Mouse (Mus musculus): ENCODE measurements around the gene Traf3ip3. TPM values are rescaled to one million over a fixed set of nuclear protein-coding genes. Genes with fewer than 3 reads are reported as not detected.

Gene Traf3ip3
- polyA plus RNA-seq, 1 experiment from 2014 or later, result 1.9 TPM

GRCm38 (mm10) chr1:193149231-193149630 is 52.3 kb downstream of the Traf3ip3 start:
- H3K4me3 ChIP-seq, result no peak overlapping the region
- H3K4me1 ChIP-seq, result peaks cover 22% of the 10 kb centered on the region
- 48% methylated on average over 3 of the region's 3 CpGs for WGBS
- no peaks in the 10 kb centered on the region for H3K36me3 ChIP-seq
- peaks cover 54% of the 10 kb centered on the region for H3K27me3 ChIP-seq (ENCODE audit: insufficient read depth, poor library complexity, severe bottlenecking)
- no peaks in the 10 kb centered on the region for H3K9me3 ChIP-seq
- H3K27ac ChIP-seq, result no peak overlapping the region; the same call in 1 of the 2 replicates
- DNase-seq (ENCODE audit: low spot score), result no peak

- peaks cover 5% of the 10 kb centered on the region; the same call in 1 of the 2 replicates for H3K4me1 ChIP-seq
- no peaks in the 10 kb centered on the region for H3K36me3 ChIP-seq
- 73% methylated on average over 1 of the region's 1 CpGs for WGBS
- H3K27ac ChIP-seq, result no peak overlapping the region
- no peak overlapping the region for H3K4me3 ChIP-seq
- H3K27me3 ChIP-seq (ENCODE audit: insufficient read depth, poor library complexity, severe bottlenecking), result peaks cover 26% of the 10 kb centered on the region
- DNase-seq (ENCODE audit: low spot score), result no peak
- H3K9me3 ChIP-seq, result no peaks in the 10 kb centered on the region
These were observed 55.1 kb downstream of the Traf3ip3 start for GRCm38 (mm10) chr1:193146416-193146815.

- Histone ChIP-seq H3K36me3 (no peaks in the 10 kb centered on the region), H3K27ac (no peak overlapping the region), H3K27me3 (ENCODE audit: insufficient read depth, poor library complexity, severe bottlenecking) (peaks cover 21% of the 10 kb centered on the region), H3K9me3 (no peaks in the 10 kb centered on the region), H3K4me1 (peaks cover 6% of the 10 kb centered on the region; the same call in 1 of the 2 replicates), H3K4me3 (no peak overlapping the region)
- WGBS, result 65% methylated on average over 4 of the region's 4 CpGs
- no peak for DNase-seq (ENCODE audit: low spot score)
These were observed 56.4 kb downstream of the Traf3ip3 start for GRCm38 (mm10) chr1:193145101-193145500.

- 84% methylated on average over 6 of the region's 6 CpGs for WGBS
- DNase-seq (ENCODE audit: low spot score), result no peak
- Histone ChIP-seq H3K4me3 (no peak overlapping the region), H3K27me3 (ENCODE audit: insufficient read depth, poor library complexity, severe bottlenecking) (peaks cover 18% of the 10 kb centered on the region), H3K36me3 (no peaks in the 10 kb centered on the region), H3K4me1 (peaks cover 6% of the 10 kb centered on the region; the same call in 1 of the 2 replicates), H3K9me3 (no peaks in the 10 kb centered on the region), H3K27ac (no peak overlapping the region)
These were observed 57.0 kb downstream of the Traf3ip3 start for GRCm38 (mm10) chr1:193144516-193144915.

GRCm38 (mm10) chr1:193142517-193143062 is 58.9 kb downstream of the Traf3ip3 start:
- Histone ChIP-seq H3K36me3 (no peaks in the 10 kb centered on the region), H3K4me1 (peaks cover 10% of the 10 kb centered on the region), H3K27me3 (ENCODE audit: insufficient read depth, poor library complexity, severe bottlenecking) (peaks cover 11% of the 10 kb centered on the region), H3K4me3 (no peak overlapping the region), H3K9me3 (no peaks in the 10 kb centered on the region), H3K27ac (no peak overlapping the region)
- WGBS, result 74% methylated on average over 8 of the region's 8 CpGs
- DNase-seq (ENCODE audit: low spot score), result no peak

- 62% methylated on average over 7 of the region's 7 CpGs for WGBS
- no peak for DNase-seq (ENCODE audit: low spot score)
- peaks cover 11% of the 10 kb centered on the region for H3K27me3 ChIP-seq (ENCODE audit: insufficient read depth, poor library complexity, severe bottlenecking)
- no peaks in the 10 kb centered on the region for H3K36me3 ChIP-seq
- H3K27ac ChIP-seq, result 0 out of 2 replicates have a peak overlapping the region, but pooled peaks have one; percentile 52
- H3K9me3 ChIP-seq, result no peaks in the 10 kb centered on the region
- H3K4me3 ChIP-seq, result no peak overlapping the region
- peaks cover 11% of the 10 kb centered on the region for H3K4me1 ChIP-seq
These were observed 60.4 kb downstream of the Traf3ip3 start for GRCm38 (mm10) chr1:193141118-193141517.

GRCm38 (mm10) chr1:193138669-193139068 is 62.8 kb downstream of the Traf3ip3 start:
- no peaks in the 10 kb centered on the region for H3K36me3 ChIP-seq
- WGBS, result 55% methylated on average over 3 of the region's 3 CpGs
- H3K27me3 ChIP-seq (ENCODE audit: insufficient read depth, poor library complexity, severe bottlenecking), result no peaks in the 10 kb centered on the region
- no peak overlapping the region for H3K4me3 ChIP-seq
- no peak for DNase-seq (ENCODE audit: low spot score)
- H3K9me3 ChIP-seq, result no peaks in the 10 kb centered on the region
- H3K27ac ChIP-seq, result 0 out of 2 replicates have a peak overlapping the region, but pooled peaks have one; percentile 6
- H3K4me1 ChIP-seq, result peaks cover 11% of the 10 kb centered on the region

GRCm38 (mm10) chr1:193138087-193138486 is 63.4 kb downstream of the Traf3ip3 start:
- peaks cover 11% of the 10 kb centered on the region for H3K4me1 ChIP-seq
- DNase-seq (ENCODE audit: low spot score), result no peak
- no peaks in the 10 kb centered on the region for H3K27me3 ChIP-seq (ENCODE audit: insufficient read depth, poor library complexity, severe bottlenecking)
- 0 out of 2 replicates have a peak overlapping the region, but pooled peaks have one; percentile 6 for H3K27ac ChIP-seq
- no peaks in the 10 kb centered on the region for H3K9me3 ChIP-seq
- WGBS, result 43% methylated on average over 7 of the region's 7 CpGs
- H3K36me3 ChIP-seq, result no peaks in the 10 kb centered on the region
- H3K4me3 ChIP-seq, result no peak overlapping the region

- WGBS, result 71% methylated on average over 1 of the region's 1 CpGs
These were observed 67.8 kb downstream of the Traf3ip3 start for GRCm38 (mm10) chr1:193133726-193134125.

GRCm38 (mm10) chr1:193132385-193132784 is 69.1 kb downstream of the Traf3ip3 start:
- peaks cover 9% of the 10 kb centered on the region for H3K36me3 ChIP-seq
- no peak for DNase-seq (ENCODE audit: low spot score)
- no peaks in the 10 kb centered on the region for H3K9me3 ChIP-seq
- H3K4me1 ChIP-seq, result peaks cover 11% of the 10 kb centered on the region; the same call in 1 of the 2 replicates
- no peak overlapping the region for H3K4me3 ChIP-seq
- no peaks in the 10 kb centered on the region for H3K27me3 ChIP-seq (ENCODE audit: insufficient read depth, poor library complexity, severe bottlenecking)
- H3K27ac ChIP-seq, result no peak overlapping the region

More at GRCm38 (mm10) chr1:193133726-193134125, 67.8 kb downstream of the Traf3ip3 start:
- Histone ChIP-seq H3K9me3 (no peaks in the 10 kb centered on the region), H3K4me1 (peaks cover 14% of the 10 kb centered on the region; the same call in 1 of the 2 replicates), H3K36me3 (no peaks in the 10 kb centered on the region), H3K4me3 (no peak overlapping the region), H3K27me3 (ENCODE audit: insufficient read depth, poor library complexity, severe bottlenecking) (no peaks in the 10 kb centered on the region), H3K27ac (no peak overlapping the region)
- DNase-seq (ENCODE audit: low spot score), result no peak

- no peaks in the 10 kb centered on the region for H3K27me3 ChIP-seq (ENCODE audit: insufficient read depth, poor library complexity, severe bottlenecking)
- no peak for DNase-seq (ENCODE audit: low spot score)
- no peak overlapping the region for H3K27ac ChIP-seq
- no peaks in the 10 kb centered on the region for H3K9me3 ChIP-seq
- H3K4me3 ChIP-seq, result no peak overlapping the region
- WGBS, result 76% methylated on average over 6 of the region's 6 CpGs
- H3K4me1 ChIP-seq, result peaks cover 11% of the 10 kb centered on the region; the same call in 1 of the 2 replicates
- H3K36me3 ChIP-seq, result peaks cover 18% of the 10 kb centered on the region
These were observed 70.1 kb downstream of the Traf3ip3 start for GRCm38 (mm10) chr1:193131311-193131948.

GRCm38 (mm10) chr1:193130839-193131238 is 70.7 kb downstream of the Traf3ip3 start:
- H3K36me3 ChIP-seq, result peaks cover 19% of the 10 kb centered on the region
- H3K4me3 ChIP-seq, result peak overlapping the region; percentile 98
- no peaks in the 10 kb centered on the region for H3K9me3 ChIP-seq
- no peaks in the 10 kb centered on the region for H3K27me3 ChIP-seq (ENCODE audit: insufficient read depth, poor library complexity, severe bottlenecking)
- no peak for DNase-seq (ENCODE audit: low spot score)
- WGBS, result 79% methylated on average over 8 of the region's 8 CpGs
- H3K4me1 ChIP-seq, result peaks cover 11% of the 10 kb centered on the region; the same call in 1 of the 2 replicates
- H3K27ac ChIP-seq, result peak overlapping the region; percentile 89

GRCm38 (mm10) chr1:193130456-193130825 is 71.1 kb downstream of the Traf3ip3 start:
- WGBS, result 25% methylated on average over 11 of the region's 11 CpGs
- no peak for DNase-seq (ENCODE audit: low spot score)
- peaks cover 19% of the 10 kb centered on the region for H3K36me3 ChIP-seq
- peak overlapping the region; percentile 89 for H3K27ac ChIP-seq
- no peaks in the 10 kb centered on the region for H3K27me3 ChIP-seq (ENCODE audit: insufficient read depth, poor library complexity, severe bottlenecking)
- peaks cover 11% of the 10 kb centered on the region; the same call in 1 of the 2 replicates for H3K4me1 ChIP-seq
- H3K4me3 ChIP-seq, result peak overlapping the region; percentile 98
- no peaks in the 10 kb centered on the region for H3K9me3 ChIP-seq
